Mouse (Mus musculus) 3134 (cell line): Measurements from ENCODE around the gene C1qtnf6.

Experiments used
- DNase-seq: peaks from one replicate; pipeline ENCODE4 v3.0.0-alpha.2; 2011; ENCODE audit warnings: low spot score; ENCODE audit not compliant: insufficient read length; ENCODE audit errors: extremely low read depth

Gene C1qtnf6

DNA sequence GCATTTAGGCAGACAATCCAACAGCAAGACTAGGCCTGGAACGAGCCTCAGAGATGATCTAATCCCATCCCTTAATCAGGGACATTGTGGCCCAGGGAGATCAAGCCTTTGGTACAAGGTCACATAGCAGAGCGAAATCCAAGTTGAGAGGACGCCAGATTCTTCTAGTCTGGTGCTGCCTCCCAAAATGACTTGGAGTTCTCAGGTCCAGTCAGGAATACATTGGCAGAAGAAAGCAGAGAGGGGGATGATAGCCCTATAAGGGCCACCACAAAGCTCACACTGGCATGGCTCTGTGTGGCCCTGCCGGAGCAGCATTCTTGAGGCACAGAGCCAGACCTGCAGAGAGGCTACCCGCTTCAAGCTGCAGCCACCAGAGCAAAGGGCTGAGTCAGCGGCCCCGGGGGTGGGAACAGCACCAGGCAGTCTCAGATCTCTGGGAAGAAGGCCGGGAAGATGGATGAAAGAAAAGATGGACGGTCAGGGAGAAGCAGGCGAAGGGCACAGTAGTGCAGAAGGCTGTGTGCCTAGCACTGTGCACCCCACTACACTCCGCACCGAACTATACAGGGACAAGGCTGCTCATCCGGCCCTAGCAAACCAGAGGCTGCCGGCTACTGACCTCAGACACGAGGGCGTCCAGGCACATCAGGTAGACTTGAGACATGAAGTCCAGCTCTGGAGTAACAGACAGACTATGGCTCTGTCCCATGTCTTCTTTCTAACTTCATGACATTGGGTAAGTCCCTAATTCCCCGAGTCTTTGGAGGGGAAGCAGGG is at the start of gene C1qtnf6:
Gene C1qtnf6, minus strand, starts transcription at position 746 of the 780 bp plus-strand sequence.
- peak; percentile 88 for DNase-seq

DNA sequence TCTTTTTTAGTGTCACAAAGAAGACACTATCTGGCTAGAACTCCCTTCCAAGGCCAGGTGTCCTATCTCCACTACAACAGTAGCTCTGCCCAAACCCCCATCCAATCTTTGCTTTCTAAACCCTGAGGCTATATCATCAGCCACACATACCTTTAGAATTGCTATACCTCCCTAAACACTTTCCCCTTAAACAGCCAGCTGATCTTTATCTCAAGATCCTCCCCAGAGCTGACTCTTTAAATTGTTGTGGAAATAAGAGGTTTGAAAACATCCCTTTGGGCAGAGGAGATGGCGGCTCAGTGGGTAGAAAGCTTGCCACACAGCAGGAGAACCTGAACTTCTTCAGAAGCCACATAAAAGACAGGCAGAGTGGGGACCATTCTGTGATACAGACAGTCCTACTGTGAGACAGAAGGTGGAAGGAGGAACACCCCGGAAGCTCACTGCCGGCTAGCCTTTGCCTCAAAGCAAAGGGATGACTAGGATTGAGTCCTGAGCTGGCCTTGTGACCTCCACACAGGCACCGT is 45.1 kb upstream of the C1qtnf6 start:
- no peak for DNase-seq

DNA sequence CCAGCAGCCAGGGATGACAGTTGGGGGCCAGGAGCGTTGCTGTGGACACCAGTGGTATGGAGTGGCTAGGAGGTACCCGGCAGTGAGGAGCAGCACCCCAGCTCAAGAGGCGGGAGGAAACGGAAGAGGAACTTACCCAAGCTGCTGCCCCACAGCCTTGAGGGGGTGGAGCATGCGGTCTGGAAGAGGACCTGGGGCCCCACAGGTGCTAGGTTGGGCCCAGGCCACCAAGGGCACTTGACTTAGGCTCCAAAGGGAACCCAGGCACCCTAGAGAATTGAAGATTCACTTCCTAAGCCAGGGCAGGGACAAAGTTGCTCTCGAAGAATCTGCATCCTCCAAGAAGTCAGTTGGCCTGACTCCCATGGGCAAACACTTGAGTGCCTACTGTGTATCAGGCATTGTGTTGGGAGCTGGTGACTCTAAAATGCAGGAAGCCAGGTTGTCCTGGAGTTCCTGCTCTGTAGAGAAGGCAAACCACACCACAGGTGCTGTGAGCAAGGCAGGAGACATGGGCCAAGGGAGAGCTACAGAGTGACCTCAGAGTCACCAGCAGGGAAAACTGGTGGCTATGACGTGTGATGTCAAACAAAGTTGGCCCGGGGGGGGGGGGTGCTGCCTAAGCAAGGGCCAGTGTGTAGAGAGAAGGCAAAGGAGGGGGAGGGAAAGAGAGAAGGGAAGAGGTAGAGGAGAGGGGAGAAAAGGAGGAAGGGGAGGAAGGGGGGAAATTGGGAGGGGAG is 41.6 kb upstream of the C1qtnf6 start, which contains the start of gene Rac2:
Gene Rac2, minus strand, starts transcription at position 126 of the 740 bp plus-strand sequence.
- no peak for DNase-seq

DNA sequence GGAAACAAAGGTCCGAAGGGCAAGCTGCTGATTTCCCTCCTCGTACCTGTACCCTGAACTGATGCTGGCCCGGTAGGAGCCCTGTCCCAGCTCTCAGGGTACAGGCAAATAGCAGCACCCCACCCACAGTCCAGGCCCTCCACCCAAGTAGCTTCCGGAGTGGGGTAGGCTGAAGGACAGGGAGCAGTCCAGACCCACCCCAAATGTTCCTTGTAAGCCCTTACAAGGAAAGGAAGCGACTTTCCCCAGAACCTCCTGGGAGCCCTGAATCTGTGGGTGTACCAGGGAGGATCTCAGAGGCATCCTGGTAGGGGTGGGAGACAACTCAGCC is 41.0 kb upstream of the C1qtnf6 start:
- DNase-seq = no peak

DNA sequence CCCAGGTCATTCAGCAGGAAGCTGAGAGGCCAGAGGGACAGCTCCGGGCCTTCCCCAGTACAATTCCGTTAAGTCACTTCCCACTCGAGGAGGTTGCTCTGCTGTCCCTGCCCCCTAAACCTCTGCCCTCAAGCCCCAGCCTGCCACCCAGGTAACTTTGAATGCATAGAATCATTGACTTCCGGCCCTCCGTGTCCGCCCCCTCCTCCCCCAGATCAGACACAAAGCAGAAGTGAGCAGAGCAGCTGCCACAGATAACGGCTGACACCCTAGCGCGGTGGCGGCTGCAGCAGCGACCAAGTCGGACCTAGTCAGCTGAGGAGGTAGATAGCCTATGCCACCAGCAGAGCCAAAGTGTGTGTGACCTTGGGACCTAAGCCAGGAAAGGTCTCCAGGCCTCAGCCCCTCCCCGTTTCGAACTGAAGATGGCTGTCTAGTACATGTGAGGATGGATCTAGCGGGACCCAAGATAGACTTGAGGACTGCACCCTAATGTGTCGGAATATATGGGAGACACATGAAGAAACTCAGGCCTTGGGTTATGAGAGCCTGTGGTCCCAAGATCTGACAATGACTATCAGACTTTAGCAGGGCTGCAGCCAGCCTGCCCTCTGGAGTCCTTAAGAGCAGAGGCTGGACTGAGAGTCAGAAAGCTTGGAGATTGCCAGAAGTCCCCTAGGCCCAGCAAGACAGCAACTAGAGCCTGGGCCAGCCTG is 40.5 kb upstream of the C1qtnf6 start:
- no peak for DNase-seq

DNA sequence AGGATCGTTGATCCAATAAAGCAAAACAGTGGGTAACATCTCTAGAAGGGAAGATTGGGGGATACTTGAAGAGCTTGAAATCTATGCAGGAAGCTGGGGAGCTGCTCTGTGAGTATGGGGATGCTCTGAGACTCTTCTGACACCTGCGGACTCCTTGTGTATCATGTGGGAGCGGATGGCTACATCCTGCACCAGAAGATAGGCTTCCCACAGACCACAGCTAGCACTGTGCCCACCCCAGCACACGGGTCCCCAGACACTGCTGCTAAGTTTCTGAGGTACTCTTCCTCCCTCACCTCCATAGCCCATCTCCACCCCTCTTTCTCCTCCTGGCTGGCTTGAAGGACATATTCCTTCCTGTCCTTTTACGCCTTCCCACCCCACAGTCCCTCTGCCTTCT is 39.0 kb upstream of the C1qtnf6 start:
- no peak for DNase-seq

DNA sequence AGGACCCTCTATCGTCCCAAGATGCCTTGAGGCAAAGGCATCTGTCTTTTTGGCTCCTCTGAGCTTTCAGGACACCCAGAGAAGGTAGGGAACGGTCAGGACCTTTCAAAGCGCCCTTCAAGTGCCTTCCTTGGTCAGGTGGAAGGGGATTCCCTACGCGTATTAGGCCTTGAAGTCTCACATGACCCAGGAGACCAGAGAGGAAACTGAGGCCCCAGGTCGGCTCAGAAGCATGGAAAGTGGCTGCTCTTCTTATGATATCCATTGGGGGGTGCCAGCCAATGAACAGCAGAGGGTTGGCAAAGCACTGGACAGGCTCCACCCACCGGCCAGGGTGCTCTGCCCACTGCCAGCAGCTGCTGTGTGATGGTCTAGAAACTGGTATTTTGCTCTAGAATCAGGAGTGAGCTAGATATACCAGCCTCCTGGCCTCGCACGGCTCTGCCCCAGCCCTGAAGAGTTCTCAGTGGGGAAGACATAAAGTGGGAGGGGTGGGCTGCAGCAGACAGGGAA is 36.4 kb upstream of the C1qtnf6 start:
- DNase-seq = no peak

DNA sequence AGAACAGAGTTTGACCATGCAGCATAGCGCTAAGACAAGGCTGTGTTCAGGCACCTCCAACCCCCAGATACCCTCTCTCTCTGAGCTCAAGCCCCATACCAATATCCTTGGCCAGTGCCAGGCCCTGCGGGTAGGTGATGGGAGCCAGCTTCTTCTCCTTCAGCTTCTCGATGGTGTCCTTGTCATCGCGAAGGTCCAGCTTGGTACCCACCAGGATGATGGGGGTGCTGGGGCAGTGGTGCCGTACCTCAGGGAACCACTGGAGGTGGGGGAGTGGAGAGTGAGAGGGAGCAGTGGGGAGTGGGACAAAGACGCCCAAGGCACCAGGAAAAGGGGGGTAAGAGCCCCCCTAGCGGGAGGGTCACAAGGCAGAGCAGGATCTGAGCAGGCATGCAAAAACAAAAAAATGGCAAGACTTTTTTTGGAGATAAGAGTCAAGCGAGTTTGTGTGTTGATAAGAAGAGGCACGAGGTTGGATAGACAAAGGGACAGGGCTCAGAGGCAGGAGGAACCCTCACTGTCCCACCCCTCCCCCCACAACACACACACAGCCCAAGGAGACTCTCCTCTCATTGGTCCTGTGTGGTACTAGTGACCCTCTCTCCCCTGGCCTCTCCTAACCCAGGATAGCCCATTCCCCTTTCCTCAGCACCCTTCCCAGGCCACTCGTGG is 33.7 kb upstream of the C1qtnf6 start:
- DNase-seq = no peak

DNA sequence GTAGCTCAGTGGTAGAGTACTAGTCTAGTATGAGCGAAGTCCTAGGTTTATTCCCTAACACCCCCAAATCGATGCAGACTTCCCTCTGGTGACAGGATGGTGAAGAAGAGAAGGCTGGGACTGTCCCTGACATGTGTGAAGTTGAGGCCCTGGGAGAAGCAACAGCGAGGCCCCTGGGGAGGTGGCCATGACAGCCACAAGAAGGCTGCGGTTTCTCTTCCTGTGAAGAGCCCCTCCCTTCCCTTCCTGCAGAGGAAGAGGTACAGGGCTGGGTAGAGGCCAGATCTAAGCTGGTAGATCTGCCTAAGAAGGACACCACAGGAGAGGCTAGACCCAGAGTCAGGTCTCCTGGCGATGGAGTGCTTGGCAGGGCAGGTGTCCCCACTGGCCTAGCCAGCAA is 32.7 kb upstream of the C1qtnf6 start:
- no peak for DNase-seq

DNA sequence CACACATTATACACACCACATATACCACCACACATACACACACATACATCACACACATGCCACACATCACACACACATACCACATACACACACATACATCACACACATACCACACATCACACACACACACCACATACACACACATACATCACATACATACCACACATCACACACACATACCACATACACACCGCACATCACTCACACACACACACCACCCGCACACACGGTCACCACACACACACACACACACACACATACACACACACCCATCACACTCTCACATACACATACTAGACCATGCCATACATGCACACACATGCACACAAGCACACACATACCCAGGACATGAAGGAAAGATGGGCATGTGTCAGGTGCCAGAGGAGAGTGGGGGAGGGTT is 32.1 kb upstream of the C1qtnf6 start:
- DNase-seq = no peak

DNA sequence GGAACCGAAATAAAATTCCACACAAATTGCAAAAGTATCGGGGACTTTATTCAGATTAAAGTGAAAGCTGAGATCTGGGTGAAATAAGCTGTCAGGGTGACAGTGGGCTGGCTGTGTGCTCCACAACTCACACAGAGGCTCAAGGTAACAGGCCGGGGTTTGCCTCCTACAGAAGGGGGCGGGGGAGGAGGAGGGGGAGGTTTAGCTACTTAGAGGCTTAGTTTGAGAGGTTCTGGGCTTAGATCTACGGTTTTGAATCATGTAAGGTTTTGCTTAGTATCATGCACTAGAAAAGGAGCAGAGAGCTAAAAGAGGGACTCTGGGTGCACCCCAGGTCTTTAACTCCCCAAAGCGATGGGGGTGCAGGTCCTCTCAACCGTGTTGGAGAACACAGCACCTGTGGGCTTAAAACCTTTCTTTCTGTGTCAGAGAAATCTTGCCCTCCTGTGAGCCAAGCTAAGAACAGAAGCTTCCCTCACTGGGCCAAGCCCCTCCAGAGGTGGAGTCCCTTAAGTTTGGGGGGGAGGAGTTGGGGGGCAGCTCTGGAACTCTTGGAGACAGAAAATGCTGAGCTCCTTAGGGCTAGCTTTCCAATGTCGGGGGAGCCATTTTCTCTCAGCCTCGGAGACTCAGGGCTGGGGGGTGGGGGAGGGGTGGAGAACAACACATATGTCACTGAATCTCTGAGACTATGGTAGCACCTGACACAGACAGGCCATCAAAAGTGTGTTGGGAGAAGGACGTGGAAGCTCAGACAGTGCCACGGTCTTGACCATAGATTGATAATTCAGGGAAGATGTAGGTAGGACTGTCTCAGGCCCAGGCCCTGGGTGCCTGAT is 28.1 kb upstream of the C1qtnf6 start:
- DNase-seq = no peak

DNA sequence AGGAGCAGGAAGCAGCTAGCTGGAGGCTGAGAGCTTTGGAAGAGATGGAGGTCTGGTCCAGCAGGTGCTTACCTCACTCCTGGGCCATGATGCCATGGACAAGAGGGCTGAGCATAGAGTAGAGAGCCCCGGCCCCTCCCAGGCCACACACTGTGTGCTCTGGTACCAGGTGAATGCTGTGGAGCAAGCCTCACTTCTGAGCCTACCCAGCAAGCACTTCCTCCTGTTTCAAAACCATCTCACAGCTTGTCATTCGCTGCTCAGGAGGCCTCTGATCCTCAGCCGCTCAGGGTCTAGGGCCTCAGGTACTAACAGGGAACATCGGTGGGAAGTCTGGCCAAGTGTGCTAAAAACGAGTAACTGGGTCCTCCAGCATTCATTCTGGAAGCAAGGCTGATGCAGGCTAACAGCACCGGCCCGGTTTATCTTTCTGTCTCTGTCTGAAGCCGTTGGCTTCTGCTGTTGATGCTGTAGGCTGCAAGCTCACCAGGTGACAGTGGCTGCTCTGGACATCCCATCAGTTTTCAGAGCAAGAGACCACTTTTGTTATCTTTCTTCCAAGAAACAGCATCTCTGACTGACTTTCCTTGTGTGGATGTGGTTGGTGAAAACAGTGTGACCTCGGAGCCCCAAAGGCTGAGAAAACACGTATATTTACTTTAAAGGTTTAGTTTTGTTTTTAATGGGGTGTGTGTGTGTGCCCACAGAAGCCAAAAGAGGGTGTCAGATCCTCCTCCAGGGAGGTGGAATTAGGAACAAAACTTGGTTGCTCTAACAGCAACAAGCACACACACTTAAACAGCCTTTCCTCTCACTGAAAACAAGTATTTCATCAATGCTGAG is 26.7 kb upstream of the C1qtnf6 start:
- no peak for DNase-seq

DNA sequence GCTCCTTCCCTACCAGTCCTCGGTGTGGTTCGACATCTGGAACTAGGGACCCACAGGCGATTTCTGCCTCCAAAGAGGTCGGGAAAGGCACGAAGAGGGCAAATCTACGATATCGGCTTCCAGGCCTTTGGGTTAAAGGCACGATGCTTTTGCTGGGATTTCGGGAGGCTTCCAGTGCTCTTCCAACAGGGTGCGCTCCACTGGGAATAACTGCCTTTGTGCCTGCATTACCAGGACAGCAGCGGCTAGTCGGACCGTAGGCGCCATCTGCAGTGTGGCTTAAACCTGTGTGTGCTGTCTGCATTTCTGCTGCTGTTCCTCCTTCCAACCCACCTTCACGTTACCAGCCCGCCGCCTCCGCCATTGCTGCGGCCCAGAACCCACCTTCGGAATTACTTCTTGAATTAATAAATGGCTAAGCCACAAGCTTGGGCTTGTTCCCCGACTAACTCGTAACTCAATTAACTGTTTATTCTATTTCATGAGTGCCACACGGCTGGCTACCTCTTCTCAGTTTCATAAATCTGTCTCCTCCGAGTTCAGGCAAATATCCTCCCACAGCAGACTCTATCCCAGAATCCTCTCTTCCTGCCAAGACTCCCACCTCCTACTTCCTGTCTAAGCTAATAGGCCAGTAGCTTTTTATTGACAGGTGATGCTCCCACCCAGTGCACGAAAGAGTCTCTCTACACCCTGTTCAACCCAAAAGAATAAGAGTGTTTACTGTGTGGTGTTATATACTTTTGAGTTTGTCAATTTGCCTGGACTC is 23.5 kb upstream of the C1qtnf6 start:
- DNase-seq = no peak

DNA sequence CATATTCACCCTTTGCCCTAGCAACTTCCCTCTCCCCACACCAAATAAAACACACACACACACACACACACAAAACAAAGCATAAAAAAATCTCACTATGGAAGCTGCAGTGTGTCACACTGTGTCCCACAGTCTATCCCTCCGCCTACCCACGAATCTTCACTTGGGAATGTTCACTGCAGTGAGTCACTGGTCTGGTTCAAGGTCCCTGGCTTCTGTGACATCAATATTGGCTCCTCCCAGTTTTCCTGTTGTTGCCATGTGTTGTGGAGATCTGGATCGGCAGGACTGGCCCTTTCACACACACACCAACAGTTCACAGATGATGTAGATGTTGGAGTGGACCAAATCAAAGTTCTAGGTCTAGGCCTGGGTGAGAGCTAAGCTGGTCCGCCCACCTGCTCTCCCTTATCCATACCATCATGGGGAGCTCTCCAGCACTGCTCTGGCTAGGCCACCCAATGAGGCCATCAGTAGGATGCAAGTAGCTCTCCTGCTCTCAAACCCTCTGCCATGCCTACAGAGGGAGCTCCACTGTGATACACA is 18.0 kb upstream of the C1qtnf6 start:
- peak; percentile 45 for DNase-seq

DNA sequence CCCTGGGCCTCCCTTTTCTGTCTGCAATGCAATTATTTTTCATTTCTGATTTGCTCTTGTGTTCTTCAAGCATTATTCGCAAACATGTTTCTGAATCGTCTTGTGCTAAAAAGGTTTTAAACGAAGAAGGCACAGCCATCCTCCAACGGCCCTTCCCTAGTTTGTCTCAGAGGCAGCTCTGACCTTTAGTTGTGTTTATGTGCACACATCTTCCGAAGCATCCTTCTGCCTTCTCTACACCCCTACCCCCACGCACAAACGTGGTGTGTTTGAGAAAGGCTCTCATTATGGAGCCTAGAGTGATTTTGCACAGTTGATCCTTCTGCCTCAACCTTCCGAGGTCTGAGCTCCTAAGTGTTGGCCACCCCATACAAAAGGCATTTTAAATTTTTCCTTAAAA is 17.5 kb upstream of the C1qtnf6 start:
- no peak for DNase-seq

DNA sequence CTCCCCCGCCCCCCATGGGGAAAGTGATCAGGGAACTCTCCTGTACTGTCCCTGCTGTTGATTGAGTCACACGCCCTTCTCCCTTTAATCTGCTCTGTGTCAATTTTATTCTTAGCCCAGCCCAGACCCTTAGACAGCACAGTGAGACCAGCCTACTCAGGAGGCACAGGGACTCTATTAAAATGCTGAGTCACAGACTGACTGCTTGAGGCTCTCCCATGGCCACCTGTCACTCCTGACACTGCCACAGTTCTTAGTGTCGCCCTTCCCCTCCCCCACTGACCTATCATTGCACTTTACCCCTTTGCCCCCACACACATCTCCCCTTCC is 17.1 kb upstream of the C1qtnf6 start:
- no peak for DNase-seq

DNA sequence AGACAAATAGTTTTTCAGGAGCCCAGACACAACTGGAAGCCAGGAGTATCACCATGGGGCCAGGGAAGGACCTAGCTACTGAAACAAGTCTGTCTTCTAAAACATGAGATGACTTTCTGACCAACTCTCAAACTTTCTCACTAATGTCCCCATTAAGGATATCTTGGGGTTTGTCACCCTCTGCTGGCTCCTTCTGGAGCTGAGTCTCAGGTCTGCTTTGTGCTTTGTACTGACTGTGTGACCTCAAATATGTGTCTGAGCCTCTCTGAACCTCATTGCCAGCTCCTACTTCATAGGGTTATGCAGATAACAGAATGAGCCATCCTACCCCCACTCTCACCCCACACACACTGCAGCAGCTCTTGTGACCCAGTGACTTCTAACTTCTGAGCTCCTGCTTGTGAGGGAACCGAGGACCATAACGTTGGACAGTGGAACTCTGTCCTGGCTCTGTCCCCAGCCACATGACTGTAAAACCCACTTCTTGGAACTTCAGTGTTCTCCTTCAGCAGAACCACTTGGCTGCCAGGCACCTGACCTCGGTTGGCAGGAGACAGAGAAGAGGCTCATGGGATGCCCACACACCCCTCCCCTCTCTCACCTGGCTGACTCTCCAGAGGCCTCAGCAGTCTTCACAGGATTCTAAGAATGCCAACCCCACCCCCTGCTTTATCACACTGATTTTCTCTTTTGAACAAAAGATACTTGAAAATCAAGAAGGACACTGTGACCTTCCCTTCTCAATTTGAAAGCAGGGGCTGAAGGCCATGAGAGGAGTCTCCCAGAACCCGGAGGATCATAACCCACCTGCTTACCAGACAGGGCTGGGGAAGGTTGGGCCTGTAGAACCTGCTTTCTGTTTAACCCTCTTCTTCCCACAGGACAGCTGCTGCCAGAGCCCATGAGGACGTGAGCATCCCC is 16.5 kb upstream of the C1qtnf6 start:
- DNase-seq = no peak
